Comparison of ENCODE assay signal across 25 mouse cellular contexts in genomic region chr9:110348899-110349298, GRCm38 (mm10). TPM values are rescaled to one million over a fixed set of nuclear protein-coding genes. Genes with fewer than 3 reads are reported as not detected.
DNase-seq lines count a peak whose midpoint lies in the region; ATAC-seq and TF ChIP-seq lines count a peak whose summit lies in the region.
"Had no signal": no experiment of that assay in that cellular context is flagged by ENCODE, and none has a peak within 500 bp of the region (broad histone marks: within the 10 kb centered on the region; RNA-seq: fewer than 3 reads in every experiment).

No protein-coding gene starts in this region.

- H3K4me2 ChIP-seq in liver, postnatal 0 days (ENCODE audit: low read depth, low read length) = no peak overlapping the region
- H3K4me2 ChIP-seq in liver, embryonic 11.5 days = no peak overlapping the region
- H3K4me2 ChIP-seq in lung, postnatal 0 days (replicated peaks; ENCODE audit: low read depth, low read length) = no peak overlapping the region
- no peak overlapping the region for H3K4me2 ChIP-seq in stomach, postnatal 0 days (replicated peaks; ENCODE audit: low read depth)
- H3K4me2 ChIP-seq in forebrain, embryonic 12.5 days = no peak overlapping the region
- H3K4me2 ChIP-seq: embryonic facial prominence, embryonic 15.5 days; forebrain, embryonic 15.5 days; heart, embryonic 11.5 days; heart, embryonic 15.5 days; hindbrain, embryonic 15.5 days had no signal

- 58% methylated on average over 4 of the region's 4 CpGs for WGBS in liver, postnatal 0 days (ENCODE audit: insufficient replicate concordance)
- 64% methylated on average over 4 of the region's 4 CpGs for WGBS in liver, embryonic 11.5 days
- WGBS in lung, postnatal 0 days = 55% methylated on average over 4 of the region's 4 CpGs
- WGBS in stomach, postnatal 0 days = 72% methylated on average over 4 of the region's 4 CpGs
- WGBS in forebrain, embryonic 12.5 days = 80% methylated on average over 4 of the region's 4 CpGs

- no peak for TF ChIP-seq EP300 in liver, postnatal 0 days (IDR thresholded peaks at IDR 0.05; ENCODE audit: low read depth)
- no peak for TF ChIP-seq EP300 in lung, postnatal 0 days (IDR thresholded peaks at IDR 0.05)
- no peak for TF ChIP-seq EP300 in stomach, postnatal 0 days (optimal IDR thresholded peaks at IDR 0.05)

- no peak for TF ChIP-seq CTCF in liver, postnatal 0 days (IDR thresholded peaks at IDR 0.05; ENCODE audit: low read depth)
- no peak for TF ChIP-seq CTCF in lung, postnatal 0 days (IDR thresholded peaks at IDR 0.05)
- TF ChIP-seq CTCF in stomach, postnatal 0 days (IDR thresholded peaks at IDR 0.05; ENCODE audit: low read depth) = no peak

- H3K4me3 ChIP-seq in liver, postnatal 0 days (ENCODE audit: low read depth, low read length) = no peak overlapping the region
- H3K4me3 ChIP-seq in liver, embryonic 11.5 days (ENCODE audit: low read depth, low read length) = no peak overlapping the region
- H3K4me3 ChIP-seq in lung, postnatal 0 days (ENCODE audit: low read depth, low read length) = no peak overlapping the region
- H3K4me3 ChIP-seq in stomach, postnatal 0 days (ENCODE audit: low read depth, low read length) = no peak overlapping the region
- H3K4me3 ChIP-seq in forebrain, embryonic 12.5 days (replicated peaks) = no peak overlapping the region
- H3K4me3 ChIP-seq: embryonic facial prominence, embryonic 15.5 days; erythroblast, embryonic 14.5 days; forebrain, embryonic 10.5 days; forebrain, embryonic 15.5 days; heart, adult 2 months; heart, embryonic 15.5 days; hindbrain, embryonic 15.5 days had no signal

- H3K9ac ChIP-seq in liver, postnatal 0 days (replicated peaks) = no peak overlapping the region
- no peak overlapping the region for H3K9ac ChIP-seq in liver, embryonic 11.5 days (ENCODE audit: low read depth, low read length)
- H3K9ac ChIP-seq in lung, postnatal 0 days (replicated peaks; ENCODE audit: low read depth) = no peak overlapping the region
- no peak overlapping the region for H3K9ac ChIP-seq in stomach, postnatal 0 days (ENCODE audit: low read length)
- H3K9ac ChIP-seq in forebrain, embryonic 12.5 days = no peak overlapping the region
- H3K9ac ChIP-seq: embryonic facial prominence, embryonic 15.5 days; forebrain, embryonic 15.5 days; heart, embryonic 15.5 days; hindbrain, embryonic 15.5 days had no signal

- ATAC-seq in liver, postnatal 0 days = no peak
- ATAC-seq in liver, embryonic 11.5 days (replicated peaks; ENCODE audit: low FRiP score) = no peak
- peak; percentile 56 for ATAC-seq in lung, postnatal 0 days
- no peak for ATAC-seq in stomach, postnatal 0 days (ENCODE audit: low FRiP score, low TSS enrichment)
- ATAC-seq in forebrain, embryonic 12.5 days (ENCODE audit: low FRiP score) = no peak
- ATAC-seq: activated CD4-positive, CD25-positive, alpha-beta regulatory T cell, adult 4 months; CD4-positive, CD25-positive, alpha-beta regulatory T cell, adult 4 months; forebrain, embryonic 15.5 days had no signal

- H3K36me3 ChIP-seq in liver, postnatal 0 days (replicated peaks; ENCODE audit: insufficient read depth, low read length) = peaks cover 10% of the 10 kb centered on the region; the same call in 1 of the 2 replicates
- H3K36me3 ChIP-seq in liver, embryonic 11.5 days (ENCODE audit: control insufficient read depth, insufficient read depth, low read length) = no peaks in the 10 kb centered on the region
- H3K36me3 ChIP-seq in lung, postnatal 0 days (ENCODE audit: insufficient read depth, low read length) = no peaks in the 10 kb centered on the region
- no peaks in the 10 kb centered on the region for H3K36me3 ChIP-seq in stomach, postnatal 0 days (ENCODE audit: control insufficient read depth, insufficient read depth, low read length)
- H3K36me3 ChIP-seq in forebrain, embryonic 12.5 days (replicated peaks) = no peaks in the 10 kb centered on the region
- H3K36me3 ChIP-seq: forebrain, embryonic 15.5 days; heart, embryonic 15.5 days had no signal

- H3K9me3 ChIP-seq in liver, postnatal 0 days (ENCODE audit: low read length) = no peaks in the 10 kb centered on the region
- H3K9me3 ChIP-seq in liver, embryonic 11.5 days (ENCODE audit: control insufficient read depth, low read length) = no peaks in the 10 kb centered on the region
- H3K9me3 ChIP-seq in lung, postnatal 0 days (ENCODE audit: low read length) = no peaks in the 10 kb centered on the region
- no peaks in the 10 kb centered on the region for H3K9me3 ChIP-seq in stomach, postnatal 0 days (ENCODE audit: control insufficient read depth, low read length)
- no peaks in the 10 kb centered on the region for H3K9me3 ChIP-seq in forebrain, embryonic 12.5 days
- H3K9me3 ChIP-seq: embryonic facial prominence, embryonic 15.5 days; forebrain, embryonic 10.5 days; forebrain, embryonic 15.5 days; heart, embryonic 15.5 days; hindbrain, embryonic 15.5 days had no signal

- no peaks in the 10 kb centered on the region for H3K27me3 ChIP-seq in liver, postnatal 0 days (ENCODE audit: insufficient read depth, low read length)
- H3K27me3 ChIP-seq in liver, embryonic 11.5 days (replicated peaks; ENCODE audit: control insufficient read depth, insufficient read depth, low read length) = no peaks in the 10 kb centered on the region
- H3K27me3 ChIP-seq in lung, postnatal 0 days (replicated peaks; ENCODE audit: insufficient read depth, low read length) = no peaks in the 10 kb centered on the region
- H3K27me3 ChIP-seq in stomach, postnatal 0 days (ENCODE audit: control insufficient read depth, insufficient read depth, low read length) = no peaks in the 10 kb centered on the region
- H3K27me3 ChIP-seq in forebrain, embryonic 12.5 days = no peaks in the 10 kb centered on the region
- H3K27me3 ChIP-seq: embryonic facial prominence, embryonic 15.5 days; forebrain, embryonic 15.5 days; heart, embryonic 15.5 days; hindbrain, embryonic 15.5 days had no signal

- no peak for DNase-seq in liver, postnatal 0 days
- DNase-seq in liver, embryonic 11.5 days (ENCODE audit: low spot score) = no peak
- peak; percentile 31 for DNase-seq in lung, postnatal 0 days (ENCODE audit: low spot score)
- DNase-seq in lung, postnatal 25 days (ENCODE audit: low spot score) = no peak
- DNase-seq in Muller cell, postnatal 12 days (ENCODE audit: inconsistent ontology term) = peak; percentile 35
- no peak for DNase-seq in stomach, postnatal 0 days (ENCODE audit: low spot score)
- no peak for DNase-seq in spleen, postnatal 36 days (ENCODE audit: low spot score in 2 of 2)
- DNase-seq: adrenal gland, adult 2 months; adrenal gland, postnatal 25 days; B cell, adult 2 months; cerebellum, adult 18-20 months; cerebellum, adult 9-11 months; cerebellum, postnatal 36 days; gastrocnemius, postnatal 14 days; heart, adult 2 months had no signal

- H3K27ac ChIP-seq in liver, postnatal 0 days (ENCODE audit: low read depth) = peak overlapping the region; percentile 74; the same call in 1 of the 2 replicates
- H3K27ac ChIP-seq in liver, embryonic 11.5 days (ENCODE audit: low read depth, low read length) = no peak overlapping the region
- no peak overlapping the region for H3K27ac ChIP-seq in lung, postnatal 0 days (ENCODE audit: low read length)
- H3K27ac ChIP-seq in stomach, postnatal 0 days (replicated peaks) = 0 out of 2 replicates have a peak overlapping the region, but pooled peaks have one; percentile 1
- no peak overlapping the region for H3K27ac ChIP-seq in forebrain, embryonic 12.5 days
- H3K27ac ChIP-seq: embryonic facial prominence, embryonic 15.5 days; forebrain, embryonic 10.5 days; forebrain, embryonic 15.5 days; heart, adult 2 months; heart, embryonic 15.5 days; hindbrain, embryonic 15.5 days had no signal

- peaks cover 33% of the 10 kb centered on the region for H3K4me1 ChIP-seq in liver, postnatal 0 days (ENCODE audit: insufficient read depth)
- H3K4me1 ChIP-seq in liver, embryonic 11.5 days (replicated peaks; ENCODE audit: control insufficient read depth, insufficient read depth, low read length) = peaks cover 23% of the 10 kb centered on the region
- peaks cover 3% of the 10 kb centered on the region; the same call in 1 of the 2 replicates for H3K4me1 ChIP-seq in lung, postnatal 0 days (ENCODE audit: insufficient read depth, low read depth, low read length)
- no peaks in the 10 kb centered on the region for H3K4me1 ChIP-seq in stomach, postnatal 0 days (replicated peaks; ENCODE audit: control insufficient read depth, insufficient read depth)
- H3K4me1 ChIP-seq in forebrain, embryonic 12.5 days = no peaks in the 10 kb centered on the region
- H3K4me1 ChIP-seq: forebrain, embryonic 15.5 days; hindbrain, embryonic 15.5 days had no signal

RNA-seq across cellular contexts. Expression of gene Scap, which starts 15.8 kb away (rescaled TPM):
- polyA plus RNA-seq in liver, postnatal 0 days (2015; fragmentation: Nextera tagmentation; extraction: Ambion mirVana) = 42.7 and 44.4 TPM in 2 replicates
- 32.9 and 36.7 TPM in 2 replicates for polyA plus RNA-seq in liver, embryonic 11.5 days (2014; fragmentation: Nextera tagmentation; extraction: Ambion mirVana)
- polyA plus RNA-seq in lung, postnatal 0 days (2015; fragmentation: Nextera tagmentation; extraction: Ambion mirVana) = 18.1 and 21.3 TPM in 2 replicates
- 31.6 and 32.9 TPM in 2 replicates for polyA plus RNA-seq in stomach, postnatal 0 days (2015; fragmentation: Nextera tagmentation; extraction: Ambion mirVana)
- 41.9 and 45.0 TPM in 2 replicates for polyA plus RNA-seq in forebrain, embryonic 12.5 days (2016; fragmentation: Nextera tagmentation; extraction: Ambion mirVana)

RNA-seq across cellular contexts. Expression of gene Elp6, which starts 43.9 kb away (rescaled TPM):
- polyA plus RNA-seq in liver, postnatal 0 days (2015; fragmentation: Nextera tagmentation; extraction: Ambion mirVana) = 3.2 and 3.3 TPM in 2 replicates
- 27.7 TPM in 2 replicates for polyA plus RNA-seq in liver, embryonic 11.5 days (2014; fragmentation: Nextera tagmentation; extraction: Ambion mirVana)
- polyA plus RNA-seq in lung, postnatal 0 days (2015; fragmentation: Nextera tagmentation; extraction: Ambion mirVana) = 6.9 and 7.8 TPM in 2 replicates
- polyA plus RNA-seq in stomach, postnatal 0 days (2015; fragmentation: Nextera tagmentation; extraction: Ambion mirVana) = 10.1 and 11.6 TPM in 2 replicates
- polyA plus RNA-seq in forebrain, embryonic 12.5 days (2016; fragmentation: Nextera tagmentation; extraction: Ambion mirVana) = 32.7 and 33.0 TPM in 2 replicates

RNA-seq across cellular contexts. Expression of gene Ptpn23, which starts 59.1 kb away (rescaled TPM):
- 3.0 and 3.3 TPM in 2 replicates for polyA plus RNA-seq in liver, postnatal 0 days (2015; fragmentation: Nextera tagmentation; extraction: Ambion mirVana)
- 13.2 and 13.6 TPM in 2 replicates for polyA plus RNA-seq in liver, embryonic 11.5 days (2014; fragmentation: Nextera tagmentation; extraction: Ambion mirVana)
- polyA plus RNA-seq in lung, postnatal 0 days (2015; fragmentation: Nextera tagmentation; extraction: Ambion mirVana) = 8.8 and 11.2 TPM in 2 replicates
- polyA plus RNA-seq in stomach, postnatal 0 days (2015; fragmentation: Nextera tagmentation; extraction: Ambion mirVana) = 6.3 and 7.8 TPM in 2 replicates
- polyA plus RNA-seq in forebrain, embryonic 12.5 days (2016; fragmentation: Nextera tagmentation; extraction: Ambion mirVana) = 20.4 and 20.9 TPM in 2 replicates

Comparison
In these comparisons a context has a peak if more than half of its experiments do, and no peak if none do; other contexts are left out.
1. DNase-seq: peak in lung, postnatal 0 days (single experiment) and Muller cell, postnatal 12 days (single experiment); none in liver, postnatal 0 days (single experiment), liver, embryonic 11.5 days (single experiment), lung, postnatal 25 days (single experiment), stomach, postnatal 0 days (single experiment) and spleen, postnatal 36 days (0 of 2).
2. H3K27ac ChIP-seq: peak in liver, postnatal 0 days (single experiment) and stomach, postnatal 0 days (single experiment); none in liver, embryonic 11.5 days (single experiment), lung, postnatal 0 days (single experiment) and forebrain, embryonic 12.5 days (single experiment).